Mouse (Mus musculus) testis, adult 2 months (tissue): ENCODE results near the gene Gng7. TPM values are rescaled to one million over a fixed set of nuclear protein-coding genes. Genes with fewer than 3 reads are reported as not detected.
A peak's percentile ranks its signal among the peaks of the same experiment; 100 is the strongest.

ENCODE experiments used
- H3K27ac ChIP-seq: fragments of 200-500 bp; 2 replicates; pipeline ENCODE4 v1.5.1; 2012; ENCODE audit warnings: low read depth, low read length; ENCODE audit not compliant: control insufficient read depth, insufficient read depth
- H3K27me3 ChIP-seq: fragments of 200-500 bp; 2 replicates; pipeline ENCODE4 v1.6.1; 2012; ENCODE audit warnings: mild to moderate bottlenecking, low read length, moderate library complexity; ENCODE audit not compliant: control insufficient read depth, insufficient read depth
- H3K36me3 ChIP-seq: fragments of 200-500 bp; 2 replicates; pipeline ENCODE4 v1.6.1; 2012; ENCODE audit warnings: mild to moderate bottlenecking, low read length; ENCODE audit not compliant: control insufficient read depth, insufficient read depth
- H3K4me1 ChIP-seq: fragments of 200-500 bp; 2 replicates; pipeline ENCODE4 v1.6.1; 2012; ENCODE audit warnings: low read length; ENCODE audit not compliant: control insufficient read depth, insufficient read depth
- H3K4me3 ChIP-seq: fragments of 200-500 bp; 2 replicates; pipeline ENCODE4 v1.5.1; 2012; ENCODE audit warnings: low read depth, mild to moderate bottlenecking, low read length, moderate library complexity, mixed read lengths; ENCODE audit not compliant: control insufficient read depth
- CTCF ChIP-seq: fragments of 200-500 bp; IDR thresholded peaks from 2 replicates; pipeline ENCODE4 v1.5.1; 2012; ENCODE audit warnings: low read depth, mild to moderate bottlenecking, inconsistent platforms, low read length, moderate library complexity; ENCODE audit not compliant: control insufficient read depth, insufficient read depth, insufficient replicate concordance
- POLR2A ChIP-seq: fragments of 200-500 bp; IDR thresholded peaks from 2 replicates; pipeline ENCODE4 v1.6.1; 2012; ENCODE audit warnings: low read depth, mild to moderate bottlenecking, inconsistent platforms, low read length, moderate library complexity; ENCODE audit not compliant: control insufficient read depth
- polyA plus RNA-seq: library from polyadenylated mRNA; depleted of rRNA; stranded (reverse); fragments of >200 nt; gene quantifications from 2 replicates; pipeline ENCODE4 v1.2.3, GENCODE M21; 2012; rRNA removed

Gng7 gene
- polyA plus RNA-seq, 1 experiment = 1.0 TPM

GRCm38 (mm10) chr10:80903282-80903681 is 111.5 kb downstream of the Gng7 start:
- H3K36me3 ChIP-seq = no peaks in the 10 kb centered on the region
- no peak overlapping the region for H3K27ac ChIP-seq
- H3K4me1 ChIP-seq = peaks cover 16% of the 10 kb centered on the region
- no peaks in the 10 kb centered on the region for H3K27me3 ChIP-seq
- TF ChIP-seq POLR2A (no peak), CTCF (no peak)
- H3K4me3 ChIP-seq = peak overlapping the region; percentile 87

GRCm38 (mm10) chr10:80902273-80902940 is 112.3 kb downstream of the Gng7 start:
- Histone ChIP-seq H3K4me1 (peaks cover 24% of the 10 kb centered on the region), H3K27ac (no peak overlapping the region), H3K27me3 (no peaks in the 10 kb centered on the region), H3K36me3 (no peaks in the 10 kb centered on the region), H3K4me3 (peak overlapping the region; percentile 87)
- TF ChIP-seq CTCF = no peak
- TF ChIP-seq POLR2A = no peak

GRCm38 (mm10) chr10:80901409-80902272 is 113.1 kb downstream of the Gng7 start:
- Histone ChIP-seq H3K4me3 (peak overlapping the region; percentile 87), H3K27me3 (no peaks in the 10 kb centered on the region), H3K36me3 (no peaks in the 10 kb centered on the region), H3K4me1 (peaks cover 29% of the 10 kb centered on the region), H3K27ac (no peak overlapping the region)
- TF ChIP-seq POLR2A (no peak), CTCF (no peak)

- H3K36me3 ChIP-seq = no peaks in the 10 kb centered on the region
- peak within 1 kb of the TSS; percentile 52 for H3K27ac ChIP-seq
- H3K27me3 ChIP-seq = no peaks in the 10 kb centered on the region
- peaks cover 34% of the 10 kb centered on the region for H3K4me1 ChIP-seq
- peak within 1 kb of the TSS; percentile 82 for H3K4me3 ChIP-seq
- TF ChIP-seq CTCF = no peak
- TF ChIP-seq POLR2A = peak; percentile 82; the same call in 1 of the 2 replicates
These were observed 114.2 kb downstream of the Gng7 start, which contains the start of gene Timm13 for GRCm38 (mm10) chr10:80900318-80901247. Timm13 (minus strand) TSS chr10:80900969.

- TF ChIP-seq CTCF (no peak), POLR2A (peak; percentile 35)
- Histone ChIP-seq H3K27ac (peak overlapping the region; percentile 3; the same call in 1 of the 2 replicates), H3K4me3 (peak overlapping the region; percentile 82), H3K27me3 (no peaks in the 10 kb centered on the region), H3K4me1 (peaks cover 34% of the 10 kb centered on the region), H3K36me3 (no peaks in the 10 kb centered on the region)
These were observed 115.0 kb downstream of the Gng7 start for GRCm38 (mm10) chr10:80899591-80900317.

- TF ChIP-seq POLR2A (no peak), CTCF (no peak)
- Histone ChIP-seq H3K27me3 (no peaks in the 10 kb centered on the region), H3K4me3 (peak overlapping the region; percentile 82), H3K36me3 (no peaks in the 10 kb centered on the region), H3K27ac (no peak overlapping the region), H3K4me1 (peaks cover 34% of the 10 kb centered on the region)
These were observed 115.7 kb downstream of the Gng7 start for GRCm38 (mm10) chr10:80899074-80899473.

Other genes starting within 250 kb of the Gng7 start
- 65.7 and 67.4 TPM in 2 replicates for gene Sf3a2, start 216.7 kb downstream of the Gng7 start, polyA plus RNA-seq
- gene Plekhj1, start 216.3 kb downstream of the Gng7 start, polyA plus RNA-seq = 41.4 and 45.8 TPM in 2 replicates
- gene Amh, start 209.7 kb downstream of the Gng7 start, polyA plus RNA-seq = 2.5 and 3.2 TPM in 2 replicates
- 1.2 and 1.4 TPM in 2 replicates for gene Jsrp1, start 201.4 kb downstream of the Gng7 start, polyA plus RNA-seq
- gene Oaz1, start 188.3 kb downstream of the Gng7 start, polyA plus RNA-seq = 261 and 275 TPM in 2 replicates
- 0.16 and 0.26 TPM in 2 replicates for gene Lingo3, start 170.9 kb downstream of the Gng7 start, polyA plus RNA-seq
- gene Lsm7, start 159.7 kb downstream of the Gng7 start, polyA plus RNA-seq = 60.3 and 67.0 TPM in 2 replicates
- gene Sppl2b, start 159.7 kb downstream of the Gng7 start, polyA plus RNA-seq = 169 and 173 TPM in 2 replicates
- gene Tmprss9, start 143.1 kb downstream of the Gng7 start, polyA plus RNA-seq = 2.0 and 2.7 TPM in 2 replicates
- gene Timm13, start 114.0 kb downstream of the Gng7 start, polyA plus RNA-seq = 76.7 and 104 TPM in 2 replicates
- 177 TPM in 2 replicates for gene Lmnb2, start 96.7 kb downstream of the Gng7 start, polyA plus RNA-seq
- 7.8 and 9.1 TPM in 2 replicates for gene Gadd45b, start 84.9 kb downstream of the Gng7 start, polyA plus RNA-seq
- gene Diras1, start 10.7 kb upstream of the Gng7 start, polyA plus RNA-seq = 0.95 and 1.4 TPM in 2 replicates
- 39.6 and 46.3 TPM in 2 replicates for gene Slc39a3, start 22.5 kb upstream of the Gng7 start, polyA plus RNA-seq
- 203 and 224 TPM in 2 replicates for gene Sgta, start 45.2 kb upstream of the Gng7 start, polyA plus RNA-seq
- gene Thop1, start 55.1 kb upstream of the Gng7 start, polyA plus RNA-seq = 318 and 378 TPM in 2 replicates
- 0.40 and 0.70 TPM in 2 replicates for gene Creb3l3, start 83.9 kb upstream of the Gng7 start, polyA plus RNA-seq
- gene Map2k2, start 91.0 kb upstream of the Gng7 start, polyA plus RNA-seq = 147 and 192 TPM in 2 replicates
- gene Zbtb7a, start 120.3 kb upstream of the Gng7 start, polyA plus RNA-seq = 5.6 and 6.0 TPM in 2 replicates
- 164 and 184 TPM in 2 replicates for gene Pias4, start 153.0 kb upstream of the Gng7 start, polyA plus RNA-seq
- gene Eef2, start 161.7 kb upstream of the Gng7 start, polyA plus RNA-seq = 1,507 and 1,673 TPM in 2 replicates
- gene Dapk3, start 168.1 kb upstream of the Gng7 start, polyA plus RNA-seq = 52.6 and 61.6 TPM in 2 replicates
- 1.4 and 1.8 TPM in 2 replicates for gene 4930442H23Rik, start 168.9 kb upstream of the Gng7 start, polyA plus RNA-seq
- gene Nmrk2, start 187.1 kb upstream of the Gng7 start, polyA plus RNA-seq = not detected in 2 replicates
- 0.25 and 0.26 TPM in 2 replicates for gene Atcay, start 215.9 kb upstream of the Gng7 start, polyA plus RNA-seq
- 11.6 and 12.5 TPM in 2 replicates for gene Zfr2, start 218.2 kb upstream of the Gng7 start, polyA plus RNA-seq
- 3.0 and 3.5 TPM in 2 replicates for gene Matk, start 238.0 kb upstream of the Gng7 start, polyA plus RNA-seq